Mouse (Mus musculus) thymus, adult 2 months (tissue): ENCODE measurements around the gene Chil6.

Experiments
- CTCF ChIP-seq: fragments of 200-500 bp; IDR thresholded peaks from 2 replicates; pipeline ENCODE4 v1.5.1; 2012; ENCODE audit warnings: mild to moderate bottlenecking, control low read depth, low read length, moderate library complexity, borderline replicate concordance; ENCODE audit not compliant: control insufficient read depth, poor library complexity, insufficient read depth; ENCODE audit errors: extremely low read depth
- POLR2A ChIP-seq: fragments of 200-500 bp; IDR thresholded peaks from 2 replicates; pipeline ENCODE4 v1.6.1; 2012; ENCODE audit warnings: mild to moderate bottlenecking, low read length, control low read depth, moderate library complexity; ENCODE audit not compliant: control insufficient read depth, poor library complexity, insufficient read depth; ENCODE audit errors: extremely low read depth

DNA sequence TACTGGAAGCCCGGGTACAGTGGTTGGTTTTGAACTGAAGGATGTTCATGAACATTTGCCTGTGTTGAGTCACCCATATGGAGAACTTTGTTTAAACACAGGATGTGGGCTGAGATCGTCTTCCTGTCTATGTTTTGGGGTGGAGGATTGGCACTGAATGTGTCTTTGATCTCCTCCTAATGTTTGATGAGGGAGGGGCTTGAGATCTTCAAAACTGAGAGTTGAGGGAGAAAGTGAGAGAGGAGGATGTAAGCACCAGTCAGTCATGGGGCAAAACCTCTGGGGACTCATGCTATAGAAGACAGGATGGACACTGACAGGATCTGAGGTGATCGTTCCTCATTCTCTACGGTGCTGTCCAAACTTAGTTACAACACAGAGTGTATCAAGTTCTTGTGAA, 43.6 kb upstream of the Chil6 start:
- TF ChIP-seq CTCF: no peak
- no peak for TF ChIP-seq POLR2A
